Mouse (Mus musculus) ES-E14 (cell line): ENCODE results near the gene C8a.

Experiments
- MAFK ChIP-seq: IDR thresholded peaks from 2 replicates; pipeline ENCODE4 v1.6.1; 2014; ENCODE audit warnings: mild to moderate bottlenecking, low read depth, low read length, inconsistent platforms; ENCODE audit not compliant: insufficient read depth
- ZC3H11A ChIP-seq: IDR thresholded peaks from 2 replicates; pipeline ENCODE4 v1.6.1; 2012; ENCODE audit warnings: low read depth, mild to moderate bottlenecking, inconsistent platforms, low read length, borderline replicate concordance

DNA sequence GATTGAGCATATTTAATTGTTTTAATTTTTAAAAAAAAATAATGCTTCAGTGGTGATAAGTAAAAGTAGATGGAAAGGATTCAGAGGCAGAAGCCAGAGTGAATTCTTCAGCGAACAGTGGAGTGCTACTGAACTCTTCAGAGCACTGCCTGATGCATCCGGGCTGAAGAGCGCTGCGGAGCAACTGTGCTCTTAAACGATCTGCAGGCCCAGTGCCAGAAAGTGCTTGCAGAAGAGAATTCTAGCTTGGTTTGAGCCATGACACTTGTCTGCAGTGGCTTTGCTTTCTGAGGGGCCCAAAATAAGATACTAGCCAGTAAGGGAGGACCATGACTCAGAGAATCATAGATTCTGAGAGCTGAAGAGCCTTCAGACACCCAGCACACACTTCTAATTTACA, 47.3 kb downstream of the C8a start:
- TF ChIP-seq MAFK (no peak), ZC3H11A (no peak)
